Mouse (Mus musculus): ENCODE results near the gene Antxr1. TPM values are rescaled to one million over a fixed set of nuclear protein-coding genes. Genes with fewer than 3 reads are reported as not detected.
A peak's percentile ranks its signal among the peaks of the same experiment; 100 is the strongest.

The Antxr1 gene
- polyA plus RNA-seq (2017; shearing (Covaris generic)) = not detected

DNA sequence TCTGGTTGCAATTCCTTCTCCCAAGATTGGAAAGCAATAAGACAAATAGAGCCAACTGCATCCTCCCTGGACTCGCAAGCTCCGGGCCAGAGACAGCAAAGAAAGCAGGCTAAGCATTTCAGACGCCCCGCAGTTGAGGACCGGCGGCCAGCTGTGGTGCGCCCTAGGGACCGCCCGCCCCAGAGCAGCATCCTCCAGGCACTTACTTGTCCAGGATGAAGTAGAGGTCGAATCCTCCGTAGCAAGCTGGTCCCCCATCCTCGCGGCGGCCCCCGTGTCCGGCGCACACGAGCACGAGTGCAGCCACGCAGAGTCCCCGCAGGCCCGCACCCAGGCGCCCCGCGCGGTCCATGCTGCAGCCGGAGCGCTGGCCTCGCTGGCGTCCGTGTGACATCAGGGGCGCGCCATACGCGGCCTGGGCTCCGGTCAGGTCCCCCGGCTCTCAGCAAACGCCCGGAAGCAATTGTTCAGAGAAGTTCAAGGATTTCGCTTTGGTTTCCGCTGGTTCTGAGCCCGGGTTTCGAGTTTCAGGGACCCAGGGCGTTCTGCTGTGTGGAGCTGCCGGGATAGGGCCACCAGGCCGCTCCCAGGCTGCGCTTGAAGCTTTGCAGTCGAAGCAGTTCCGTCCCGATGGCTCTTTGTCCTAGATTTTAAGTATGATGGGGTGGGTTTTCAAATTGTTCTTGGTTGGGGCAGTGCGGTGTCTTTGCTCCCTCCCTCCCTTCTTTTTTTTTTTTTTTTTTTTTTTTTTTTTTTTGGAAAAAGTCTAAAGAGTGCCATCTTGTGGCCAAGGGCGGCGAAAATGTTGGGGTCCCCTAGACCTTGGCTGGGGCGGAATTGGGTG, at the start of gene Antxr1:
Antxr1 (minus strand) TSS at position 731 of the 844 bp plus-strand sequence.
- ATAC-seq = no peak

- ATAC-seq = no peak
These were observed 49.1 kb upstream of the Antxr1 start for GRCm38 (mm10) chr6:87384761-87385160.

DNA sequence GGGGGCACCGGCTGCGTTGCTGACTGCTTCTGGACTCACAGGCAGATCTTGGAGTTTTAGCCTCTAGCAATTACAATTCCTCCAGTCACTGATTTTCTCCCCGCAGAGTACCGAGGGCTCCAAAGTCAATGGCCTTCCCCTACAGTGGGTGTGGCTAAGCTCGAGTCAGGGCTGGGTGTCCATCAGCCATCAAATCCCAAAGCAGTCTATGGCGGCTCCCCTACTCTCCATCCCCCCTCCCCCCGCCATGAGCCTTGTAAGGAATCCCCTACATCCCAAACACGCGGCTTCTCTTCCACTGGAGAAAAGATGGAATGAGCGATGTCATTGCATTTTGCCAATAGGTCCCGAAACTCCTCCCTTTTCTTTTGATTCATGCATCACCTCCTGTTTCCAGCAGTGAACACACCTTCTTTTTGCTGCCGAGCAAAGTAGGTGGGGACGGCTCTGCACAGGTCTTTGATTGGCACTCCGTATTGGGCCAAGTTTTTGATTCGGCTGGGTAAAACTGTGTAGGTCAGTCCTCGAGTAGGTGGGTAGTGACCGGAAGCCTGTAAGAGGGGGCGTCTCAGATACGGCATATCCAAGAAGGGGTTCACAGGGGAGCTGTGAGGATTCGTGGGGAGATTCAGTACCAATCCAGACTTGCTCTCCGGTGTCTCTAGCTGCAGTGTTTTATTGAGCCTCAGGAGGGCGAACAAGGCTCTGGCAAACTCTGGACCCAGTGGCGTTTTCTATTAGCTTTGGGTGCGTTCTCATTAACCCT, 48.5 kb upstream of the Antxr1 start:
- ATAC-seq = peak; percentile 56

- no peak for ATAC-seq
These were observed 37.4 kb upstream of the Antxr1 start, which contains the start of gene Gkn2 for GRCm38 (mm10) chr6:87373057-87373456. Gene Gkn2, plus strand, starts transcription at chr6:87373357.

DNA sequence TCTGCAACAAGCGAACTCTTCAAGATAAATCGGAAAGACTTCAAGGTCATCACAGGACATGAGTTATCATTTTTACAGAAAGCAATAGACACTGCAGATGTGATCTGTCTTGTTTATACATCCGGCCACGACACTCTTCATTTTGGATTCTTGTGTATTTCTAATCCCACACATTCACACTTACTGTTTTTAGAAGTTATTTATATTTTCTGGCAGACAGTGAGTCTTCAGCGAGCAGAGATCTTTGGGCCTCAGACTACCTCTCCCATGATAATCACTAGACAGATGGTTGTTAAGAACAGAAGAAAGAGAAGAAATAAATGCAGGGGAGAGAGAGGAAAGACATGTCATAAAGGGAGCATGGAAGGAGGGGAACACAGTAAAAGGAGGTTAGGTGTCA, 33.6 kb upstream of the Antxr1 start:
- ATAC-seq = no peak

- ATAC-seq = no peak
These were observed 18.8 kb upstream of the Antxr1 start for GRCm38 (mm10) chr6:87354441-87354840.

DNA sequence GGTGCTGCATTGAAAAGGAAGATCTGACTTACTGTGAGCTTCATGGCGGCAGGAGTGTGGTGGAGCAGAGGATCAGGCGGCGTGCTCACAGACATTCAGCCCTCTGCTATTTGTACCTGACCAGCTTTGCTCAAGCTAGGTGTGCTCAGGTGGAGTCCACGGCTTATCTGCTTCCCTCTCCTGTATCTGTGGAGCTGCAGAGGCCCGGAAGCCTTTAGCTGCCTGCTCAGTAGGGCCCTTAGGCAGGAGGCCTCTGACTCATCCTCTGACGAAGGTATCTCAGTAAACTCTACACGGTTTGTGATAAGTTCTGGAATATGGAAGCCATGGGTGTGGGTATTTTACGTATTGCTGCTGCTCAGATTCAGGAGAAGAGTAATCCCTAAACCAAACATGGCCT, 15.2 kb upstream of the Antxr1 start, which contains the start of gene Gkn1:
Gkn1 (minus strand) TSS at position 114 of the 400 bp plus-strand sequence.
- no peak for ATAC-seq

DNA sequence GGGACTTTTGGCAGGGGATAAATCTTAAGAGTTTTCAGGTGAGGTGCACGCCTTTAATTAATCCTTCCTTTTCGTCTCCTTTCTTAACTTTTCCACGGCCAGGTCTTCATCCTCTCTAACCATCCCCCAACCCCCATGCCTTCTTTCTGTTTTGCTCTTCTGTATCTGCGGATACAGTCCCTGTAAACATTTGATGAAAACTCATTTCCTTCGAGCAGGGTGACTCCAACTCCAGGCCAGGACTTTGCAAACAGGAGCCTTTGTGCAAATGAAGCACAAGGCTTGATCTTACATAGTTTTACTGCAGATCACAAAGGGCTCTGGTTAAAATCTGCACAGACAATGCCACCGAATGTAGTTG, 294 bp upstream of the Antxr1 start:
- ATAC-seq = no peak

GRCm38 (mm10) chr6:87334361-87335090, 1.1 kb downstream of the Antxr1 start:
- ATAC-seq = no peak

GRCm38 (mm10) chr6:87332380-87332779, 3.2 kb downstream of the Antxr1 start:
- ATAC-seq = no peak

- no peak for ATAC-seq
These were observed 7.1 kb downstream of the Antxr1 start for GRCm38 (mm10) chr6:87328265-87329173.

DNA sequence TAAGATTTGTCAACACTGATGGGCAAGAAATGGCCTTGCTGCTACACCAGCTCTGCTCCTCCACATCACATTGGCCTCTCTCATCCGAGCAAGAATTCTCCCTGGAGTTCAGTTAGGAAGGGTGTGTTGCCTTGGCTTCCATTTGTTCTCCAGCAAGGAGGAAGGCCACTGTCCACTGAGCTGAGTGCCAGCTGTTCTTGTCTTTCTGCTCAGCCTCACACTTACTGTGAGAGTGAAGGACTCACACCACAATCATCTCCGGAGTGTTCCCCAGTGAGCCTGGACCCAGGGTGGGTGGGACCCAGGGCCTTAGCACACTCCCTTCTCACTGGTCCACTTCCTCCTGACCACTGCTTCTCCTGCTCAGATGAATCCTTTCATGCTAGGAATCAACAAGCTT, 8.7 kb downstream of the Antxr1 start:
- ATAC-seq = no peak

DNA sequence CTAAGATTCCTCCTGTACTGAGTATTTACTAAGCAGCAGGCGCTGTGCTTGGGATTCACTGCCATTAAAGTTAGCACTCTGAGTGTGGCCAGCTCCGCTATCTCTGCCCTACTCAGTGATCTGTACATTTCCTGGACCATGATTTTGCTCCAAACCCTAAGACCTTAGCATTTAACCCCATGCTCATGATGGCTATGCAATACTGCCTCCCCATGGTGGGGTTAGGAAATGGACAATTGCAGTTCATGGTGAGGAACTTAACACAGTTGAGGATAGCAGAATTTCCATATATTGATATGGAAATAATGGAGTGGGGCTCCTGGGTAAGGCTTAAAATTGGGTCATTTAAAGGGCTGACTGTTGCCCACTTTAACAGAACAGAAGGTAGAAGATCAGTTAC, 12.2 kb downstream of the Antxr1 start:
- ATAC-seq = no peak

DNA sequence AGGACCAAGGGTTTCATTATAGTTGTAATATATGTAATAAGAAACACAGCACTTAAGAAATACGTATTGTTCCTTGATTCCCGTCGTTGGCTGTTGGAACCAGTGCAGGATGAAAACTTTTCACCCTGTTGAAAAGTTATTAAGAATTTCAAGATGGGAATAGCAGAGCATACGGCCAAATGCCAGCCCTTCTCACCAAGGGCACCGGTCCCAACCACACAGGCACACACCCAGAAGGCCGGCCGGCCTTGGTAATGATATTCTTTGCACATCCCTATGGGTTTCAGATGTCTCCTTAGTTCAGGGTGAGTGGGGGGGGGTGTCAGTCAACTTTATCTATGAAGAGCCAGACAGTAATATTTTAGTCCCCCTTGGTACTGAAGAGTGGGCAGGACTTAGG, 17.0 kb downstream of the Antxr1 start:
- no peak for ATAC-seq

GRCm38 (mm10) chr6:87316966-87317365, 18.7 kb downstream of the Antxr1 start:
- no peak for ATAC-seq

- no peak for ATAC-seq
These were observed 22.9 kb downstream of the Antxr1 start for GRCm38 (mm10) chr6:87312761-87313160.

- no peak for ATAC-seq
These were observed 31.1 kb downstream of the Antxr1 start for GRCm38 (mm10) chr6:87304486-87304885.

- ATAC-seq = no peak
These were observed 32.9 kb downstream of the Antxr1 start for GRCm38 (mm10) chr6:87302746-87303145.

DNA sequence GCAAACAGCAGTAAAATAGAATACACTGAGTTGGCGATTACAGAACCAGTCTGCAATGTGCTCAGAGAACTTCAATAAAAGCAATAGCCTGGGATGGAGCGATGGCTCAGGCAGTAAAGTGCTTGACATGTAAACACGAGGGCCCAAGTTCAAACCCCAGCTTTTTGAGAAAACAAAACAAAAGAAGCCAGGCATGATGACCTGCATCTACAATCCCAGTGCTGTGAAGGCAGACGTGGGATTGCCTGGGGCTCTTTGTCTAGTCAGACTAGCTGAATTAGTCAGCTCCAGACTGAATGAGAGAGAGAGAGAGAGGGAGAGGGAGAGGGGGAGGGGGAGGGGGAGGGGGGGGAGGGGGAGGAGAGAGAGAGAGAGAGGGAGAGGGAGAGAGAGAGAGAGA, 33.6 kb downstream of the Antxr1 start:
- no peak for ATAC-seq

- ATAC-seq = no peak
These were observed 40.7 kb downstream of the Antxr1 start for GRCm38 (mm10) chr6:87294904-87295303.

DNA sequence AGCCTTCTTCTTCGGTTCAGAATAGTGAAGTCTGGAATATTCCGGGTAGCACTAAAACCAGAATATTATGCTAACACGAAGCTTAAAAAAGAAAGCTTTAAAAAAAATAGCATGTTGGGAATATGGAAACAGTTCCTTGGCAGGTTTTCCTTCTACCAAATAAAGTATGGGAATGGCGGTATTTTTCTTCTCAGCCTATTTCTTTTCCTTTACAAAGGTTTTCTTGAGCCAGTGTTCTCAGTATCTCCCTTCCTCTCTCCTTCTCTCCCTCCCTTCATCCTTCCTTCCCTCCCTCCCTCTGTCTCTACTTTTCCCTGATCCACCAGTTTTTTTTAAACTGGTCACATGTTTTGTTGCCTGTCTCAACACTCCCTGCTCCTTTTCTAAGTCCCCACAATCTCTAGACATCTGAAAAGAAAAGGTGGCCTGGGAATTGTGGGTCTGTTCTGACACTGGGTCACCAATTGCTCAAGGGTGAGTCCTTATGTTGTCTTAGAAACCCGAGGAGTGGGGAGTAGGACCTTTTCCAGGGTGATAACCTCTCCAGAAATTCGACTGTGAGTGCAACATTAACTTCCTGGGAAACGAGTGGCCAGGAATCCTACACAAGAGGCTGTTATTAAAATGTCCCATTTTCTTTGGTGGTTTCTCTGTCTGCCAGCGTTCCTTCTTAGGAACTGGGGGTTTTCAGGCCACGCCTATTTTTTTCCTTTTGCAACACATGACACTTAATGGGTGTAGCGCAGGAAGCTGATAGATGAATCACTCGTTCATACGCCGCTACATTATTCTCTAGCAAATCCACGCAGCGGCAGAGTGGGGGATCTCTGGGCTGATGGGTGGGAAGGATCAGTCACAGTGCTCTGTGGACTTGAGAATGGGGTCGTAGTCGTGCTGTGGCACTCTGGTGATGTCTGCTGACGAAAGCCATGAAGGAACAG, 42.4 kb downstream of the Antxr1 start:
- no peak for ATAC-seq
